8 mouse cellular contexts compared by ENCODE assay signal in genomic region chr13:43684499-43684994, GRCm38 (mm10).
A peak's percentile ranks its signal among the peaks of the same experiment; 100 is the strongest.
DNase-seq lines count a peak whose midpoint lies in the region; ATAC-seq and TF ChIP-seq lines count a peak whose summit lies in the region.

No protein-coding gene starts in this region.

- H3K9me3 ChIP-seq in heart, embryonic 14.5 days (ENCODE audit: control insufficient read depth, low read length): no peaks in the 10 kb centered on the region
- H3K9me3 ChIP-seq in midbrain, embryonic 16.5 days (replicated peaks; ENCODE audit: control insufficient read depth, low read length, poor library complexity, severe bottlenecking): no peaks in the 10 kb centered on the region

- ATAC-seq in heart, embryonic 14.5 days (ENCODE audit: insufficient number of reproducible peaks, insufficient read depth, low FRiP score, low read depth): peak; percentile 71; the same call in 1 of the 2 replicates
- ATAC-seq in midbrain, embryonic 16.5 days: peak; percentile 71
- no peak for ATAC-seq in activated CD4-positive, CD25-positive, alpha-beta regulatory T cell, adult 4 months
- no peak for ATAC-seq in megakaryocyte, adult 5-6 weeks (ENCODE audit: poor library complexity, severe bottlenecking)

- H3K4me2 ChIP-seq in heart, embryonic 14.5 days (ENCODE audit: low read length): no peak overlapping the region
- H3K4me2 ChIP-seq in midbrain, embryonic 16.5 days (ENCODE audit: low read length): no peak overlapping the region

- TF ChIP-seq CTCF in cerebellum, adult 2 months (IDR thresholded peaks at IDR 0.05; ENCODE audit: borderline replicate concordance, insufficient read depth, low read depth, low read length): peak; percentile 23; the same call in 1 of the 2 replicates

- WGBS in cerebellum, adult 2 months: 2% methylated on average over 8 of the region's 8 CpGs
- WGBS in heart, embryonic 14.5 days: 47% methylated on average over 8 of the region's 8 CpGs
- 35% methylated on average over 8 of the region's 8 CpGs for WGBS in midbrain, embryonic 16.5 days

- no peak for TF ChIP-seq POLR2A in cerebellum, adult 2 months (IDR thresholded peaks at IDR 0.05; ENCODE audit: borderline replicate concordance, insufficient read depth, low read length)

- peaks cover 15% of the 10 kb centered on the region for H3K4me1 ChIP-seq in cerebellum, adult 2 months (ENCODE audit: control insufficient read depth, insufficient read depth, low read length)
- peaks cover 3 to 6% of the 10 kb centered on the region in 2 experiments; a peak in 2 of 4 replicates for H3K4me1 ChIP-seq in heart, embryonic 14.5 days (ENCODE audit: control insufficient read depth in 2 of 2, insufficient read depth in 2 of 2, low read length in 2 of 2)
- no peaks in the 10 kb centered on the region for H3K4me1 ChIP-seq in midbrain, embryonic 16.5 days (ENCODE audit: control insufficient read depth, insufficient read depth, low read length)

- no peaks in the 10 kb centered on the region for H3K27me3 ChIP-seq in cerebellum, adult 2 months (ENCODE audit: control insufficient read depth, insufficient read depth, low read length)
- no peaks in the 10 kb centered on the region for H3K27me3 ChIP-seq in heart, embryonic 14.5 days (ENCODE audit: control insufficient read depth, insufficient read depth, low read length)
- H3K27me3 ChIP-seq in midbrain, embryonic 16.5 days (ENCODE audit: control insufficient read depth, insufficient read depth, low read depth, low read length): no peaks in the 10 kb centered on the region

- no peaks in the 10 kb centered on the region for H3K36me3 ChIP-seq in heart, embryonic 14.5 days (ENCODE audit: control insufficient read depth, insufficient read depth, low read length)
- H3K36me3 ChIP-seq in midbrain, embryonic 16.5 days (ENCODE audit: control insufficient read depth, insufficient read depth, low read length): no peaks in the 10 kb centered on the region

- H3K27ac ChIP-seq in cerebellum, adult 2 months (ENCODE audit: insufficient read depth, low read length): peak overlapping the region; percentile 53
- peak overlapping the region; percentile 30 to 44; a peak in 3 of 4 replicates for H3K27ac ChIP-seq in heart, embryonic 14.5 days (replicated peaks in 1 of 2; ENCODE audit: control insufficient read depth in 1 of 2, insufficient read depth in 1 of 2, low read depth in 2 of 2, low read length in 2 of 2)
- H3K27ac ChIP-seq in midbrain, embryonic 16.5 days (ENCODE audit: low read length): no peak overlapping the region

- no peak overlapping the region for H3K9ac ChIP-seq in heart, embryonic 14.5 days (ENCODE audit: low read length)
- no peak overlapping the region for H3K9ac ChIP-seq in midbrain, embryonic 16.5 days (ENCODE audit: low read depth, low read length)

- H3K4me3 ChIP-seq in cerebellum, adult 2 months (replicated peaks; ENCODE audit: insufficient read depth, low read depth, low read length): no peak overlapping the region
- H3K4me3 ChIP-seq in heart, embryonic 14.5 days (ENCODE audit: control insufficient read depth in 1 of 2, insufficient read depth in 1 of 2, low read depth in 1 of 2, low read length in 2 of 2): no peak overlapping the region
- no peak overlapping the region for H3K4me3 ChIP-seq in midbrain, embryonic 16.5 days (ENCODE audit: low read depth, low read length)

- DNase-seq in ovary, postnatal 14 days (ENCODE audit: low spot score): peak; percentile 8
- no peak for DNase-seq in ovary, adult 18-20 months (ENCODE audit: low spot score)
- DNase-seq in cerebellum, adult 2 months: peak; percentile 87 to 93
- peak; percentile 72 for DNase-seq in kidney, postnatal 10 days

Comparison
In these comparisons a context has a peak if more than half of its experiments do, and no peak if none do; other contexts are left out.
1. ATAC-seq: peak in heart, embryonic 14.5 days (single experiment) and midbrain, embryonic 16.5 days (single experiment); none in activated CD4-positive, CD25-positive, alpha-beta regulatory T cell, adult 4 months (single experiment) and megakaryocyte, adult 5-6 weeks (single experiment).